Mouse (Mus musculus): ENCODE results near the gene Mef2c. TPM values are rescaled to one million over a fixed set of nuclear protein-coding genes. Genes with fewer than 3 reads are reported as not detected.
A peak's percentile ranks its signal among the peaks of the same experiment; 100 is the strongest.

The Mef2c gene
- polyA plus RNA-seq, 1 experiment from 2014 or later = 300 TPM

GRCm38 (mm10) chr13:83563261-83563660 is 59.4 kb downstream of the Mef2c start:
- H3K4me1 ChIP-seq (replicated peaks; ENCODE audit: control insufficient read depth, insufficient read depth, low read length) = peaks cover 17% of the 10 kb centered on the region
- no peaks in the 10 kb centered on the region for H3K9me3 ChIP-seq (ENCODE audit: control insufficient read depth, low read length)
- H3K36me3 ChIP-seq (ENCODE audit: control insufficient read depth, insufficient read depth) = no peaks in the 10 kb centered on the region
- no peak overlapping the region for H3K27ac ChIP-seq (ENCODE audit: low read length)
- H3K9ac ChIP-seq (replicated peaks; ENCODE audit: low read depth, low read length) = no peak overlapping the region
- ATAC-seq = no peak
- 82% methylated on average over 2 of the region's 2 CpGs for WGBS
- no peaks in the 10 kb centered on the region for H3K27me3 ChIP-seq (replicated peaks; ENCODE audit: control insufficient read depth, insufficient read depth, low read length)
- no peak overlapping the region for H3K4me2 ChIP-seq (ENCODE audit: low read length)
- H3K4me3 ChIP-seq (replicated peaks; ENCODE audit: low read length) = no peak overlapping the region

- no peaks in the 10 kb centered on the region for H3K9me3 ChIP-seq (ENCODE audit: control insufficient read depth, low read length)
- 0 out of 2 replicates have a peak, but pooled peaks have one; percentile 13 for ATAC-seq
- 33% methylated on average over 3 of the region's 3 CpGs for WGBS
- H3K4me3 ChIP-seq (replicated peaks; ENCODE audit: low read length) = no peak overlapping the region
- no peaks in the 10 kb centered on the region for H3K27me3 ChIP-seq (replicated peaks; ENCODE audit: control insufficient read depth, insufficient read depth, low read length)
- H3K4me2 ChIP-seq (ENCODE audit: low read length) = no peak overlapping the region
- no peaks in the 10 kb centered on the region for H3K36me3 ChIP-seq (ENCODE audit: control insufficient read depth, insufficient read depth)
- H3K4me1 ChIP-seq (replicated peaks; ENCODE audit: control insufficient read depth, insufficient read depth, low read length) = peaks cover 24% of the 10 kb centered on the region
- H3K9ac ChIP-seq (replicated peaks; ENCODE audit: low read depth, low read length) = no peak overlapping the region
- H3K27ac ChIP-seq (ENCODE audit: low read length) = no peak overlapping the region; the same call in 1 of the 2 replicates
Measured at GRCm38 (mm10) chr13:83565732-83566131, 61.9 kb downstream of the Mef2c start.

- Histone ChIP-seq H3K4me1 (replicated peaks; ENCODE audit: control insufficient read depth, insufficient read depth, low read length) (peaks cover 24% of the 10 kb centered on the region), H3K4me2 (ENCODE audit: low read length) (no peak overlapping the region), H3K9me3 (ENCODE audit: control insufficient read depth, low read length) (no peaks in the 10 kb centered on the region), H3K27ac (ENCODE audit: low read length) (peak overlapping the region; percentile 37; the same call in 1 of the 2 replicates), H3K9ac (replicated peaks; ENCODE audit: low read depth, low read length) (no peak overlapping the region), H3K27me3 (replicated peaks; ENCODE audit: control insufficient read depth, insufficient read depth, low read length) (no peaks in the 10 kb centered on the region), H3K4me3 (replicated peaks; ENCODE audit: low read length) (no peak overlapping the region), H3K36me3 (ENCODE audit: control insufficient read depth, insufficient read depth) (no peaks in the 10 kb centered on the region)
- 24% methylated on average over 4 of the region's 4 CpGs for WGBS
- ATAC-seq = no peak
Measured at GRCm38 (mm10) chr13:83566180-83566579, 62.3 kb downstream of the Mef2c start.

- 45% methylated on average over 8 of the region's 8 CpGs for WGBS
- no peaks in the 10 kb centered on the region for H3K36me3 ChIP-seq (ENCODE audit: control insufficient read depth, insufficient read depth)
- no peak overlapping the region for H3K27ac ChIP-seq (ENCODE audit: low read length)
- no peak overlapping the region for H3K4me3 ChIP-seq (replicated peaks; ENCODE audit: low read length)
- no peaks in the 10 kb centered on the region for H3K27me3 ChIP-seq (replicated peaks; ENCODE audit: control insufficient read depth, insufficient read depth, low read length)
- H3K9ac ChIP-seq (replicated peaks; ENCODE audit: low read depth, low read length) = no peak overlapping the region
- no peak overlapping the region for H3K4me2 ChIP-seq (ENCODE audit: low read length)
- ATAC-seq = 0 out of 2 replicates have a peak, but pooled peaks have one; percentile 13
- H3K4me1 ChIP-seq (replicated peaks; ENCODE audit: control insufficient read depth, insufficient read depth, low read length) = peaks cover 27% of the 10 kb centered on the region
- no peaks in the 10 kb centered on the region for H3K9me3 ChIP-seq (ENCODE audit: control insufficient read depth, low read length)
Measured at GRCm38 (mm10) chr13:83566834-83567534, 63.1 kb downstream of the Mef2c start.

GRCm38 (mm10) chr13:83567681-83568080 is 63.8 kb downstream of the Mef2c start:
- ATAC-seq = peak; percentile 54
- Histone ChIP-seq H3K36me3 (ENCODE audit: control insufficient read depth, insufficient read depth) (no peaks in the 10 kb centered on the region), H3K9me3 (ENCODE audit: control insufficient read depth, low read length) (no peaks in the 10 kb centered on the region), H3K27ac (ENCODE audit: low read length) (no peak overlapping the region), H3K4me2 (ENCODE audit: low read length) (no peak overlapping the region), H3K4me1 (replicated peaks; ENCODE audit: control insufficient read depth, insufficient read depth, low read length) (peaks cover 32% of the 10 kb centered on the region), H3K27me3 (replicated peaks; ENCODE audit: control insufficient read depth, insufficient read depth, low read length) (no peaks in the 10 kb centered on the region), H3K4me3 (replicated peaks; ENCODE audit: low read length) (no peak overlapping the region), H3K9ac (replicated peaks; ENCODE audit: low read depth, low read length) (no peak overlapping the region)
- 29% methylated on average over 3 of the region's 3 CpGs for WGBS

GRCm38 (mm10) chr13:83568759-83569256 is 65.0 kb downstream of the Mef2c start:
- no peak overlapping the region; the same call in 1 of the 2 replicates for H3K9ac ChIP-seq (replicated peaks; ENCODE audit: low read depth, low read length)
- peak overlapping the region; percentile 12 for H3K4me2 ChIP-seq (ENCODE audit: low read length)
- H3K27ac ChIP-seq (ENCODE audit: low read length) = peak overlapping the region; percentile 49
- ATAC-seq = peak; percentile 19
- no peaks in the 10 kb centered on the region for H3K27me3 ChIP-seq (replicated peaks; ENCODE audit: control insufficient read depth, insufficient read depth, low read length)
- H3K4me1 ChIP-seq (replicated peaks; ENCODE audit: control insufficient read depth, insufficient read depth, low read length) = peaks cover 32% of the 10 kb centered on the region
- H3K36me3 ChIP-seq (ENCODE audit: control insufficient read depth, insufficient read depth) = no peaks in the 10 kb centered on the region
- H3K4me3 ChIP-seq (replicated peaks; ENCODE audit: low read length) = no peak overlapping the region
- H3K9me3 ChIP-seq (ENCODE audit: control insufficient read depth, low read length) = no peaks in the 10 kb centered on the region
- 63% methylated on average over 11 of the region's 11 CpGs for WGBS

- 0 out of 2 replicates have a peak, but pooled peaks have one; percentile 15 for ATAC-seq
- no peak overlapping the region for H3K4me3 ChIP-seq (replicated peaks; ENCODE audit: low read length)
- no peaks in the 10 kb centered on the region for H3K9me3 ChIP-seq (ENCODE audit: control insufficient read depth, low read length)
- H3K4me2 ChIP-seq (ENCODE audit: low read length) = no peak overlapping the region
- no peak overlapping the region; the same call in 1 of the 2 replicates for H3K27ac ChIP-seq (ENCODE audit: low read length)
- H3K9ac ChIP-seq (replicated peaks; ENCODE audit: low read depth, low read length) = no peak overlapping the region
- H3K27me3 ChIP-seq (replicated peaks; ENCODE audit: control insufficient read depth, insufficient read depth, low read length) = no peaks in the 10 kb centered on the region
- 51% methylated on average over 7 of the region's 7 CpGs for WGBS
- H3K36me3 ChIP-seq (ENCODE audit: control insufficient read depth, insufficient read depth) = no peaks in the 10 kb centered on the region
- H3K4me1 ChIP-seq (replicated peaks; ENCODE audit: control insufficient read depth, insufficient read depth, low read length) = peaks cover 30% of the 10 kb centered on the region
Measured at GRCm38 (mm10) chr13:83571973-83572447, 68.2 kb downstream of the Mef2c start.

GRCm38 (mm10) chr13:83572469-83572868 is 68.6 kb downstream of the Mef2c start:
- H3K9ac ChIP-seq (replicated peaks; ENCODE audit: low read depth, low read length) = no peak overlapping the region
- WGBS = 47% methylated on average over 5 of the region's 5 CpGs
- H3K4me2 ChIP-seq (ENCODE audit: low read length) = no peak overlapping the region
- H3K27ac ChIP-seq (ENCODE audit: low read length) = no peak overlapping the region
- H3K9me3 ChIP-seq (ENCODE audit: control insufficient read depth, low read length) = no peaks in the 10 kb centered on the region
- H3K4me1 ChIP-seq (replicated peaks; ENCODE audit: control insufficient read depth, insufficient read depth, low read length) = peaks cover 27% of the 10 kb centered on the region
- H3K36me3 ChIP-seq (ENCODE audit: control insufficient read depth, insufficient read depth) = no peaks in the 10 kb centered on the region
- no peaks in the 10 kb centered on the region for H3K27me3 ChIP-seq (replicated peaks; ENCODE audit: control insufficient read depth, insufficient read depth, low read length)
- no peak for ATAC-seq
- H3K4me3 ChIP-seq (replicated peaks; ENCODE audit: low read length) = no peak overlapping the region

GRCm38 (mm10) chr13:83573327-83573726 is 69.5 kb downstream of the Mef2c start:
- H3K27ac ChIP-seq (ENCODE audit: low read length) = no peak overlapping the region
- H3K4me3 ChIP-seq (replicated peaks; ENCODE audit: low read length) = no peak overlapping the region
- ATAC-seq = no peak

More at GRCm38 (mm10) chr13:83573327-83573726, 69.5 kb downstream of the Mef2c start:
- 57% methylated on average over 4 of the region's 4 CpGs for WGBS
- no peaks in the 10 kb centered on the region for H3K36me3 ChIP-seq (ENCODE audit: control insufficient read depth, insufficient read depth)
- no peaks in the 10 kb centered on the region for H3K27me3 ChIP-seq (replicated peaks; ENCODE audit: control insufficient read depth, insufficient read depth, low read length)
- no peak overlapping the region for H3K9ac ChIP-seq (replicated peaks; ENCODE audit: low read depth, low read length)
- no peaks in the 10 kb centered on the region for H3K9me3 ChIP-seq (ENCODE audit: control insufficient read depth, low read length)
- H3K4me2 ChIP-seq (ENCODE audit: low read length) = no peak overlapping the region
- peaks cover 23% of the 10 kb centered on the region for H3K4me1 ChIP-seq (replicated peaks; ENCODE audit: control insufficient read depth, insufficient read depth, low read length)
